Mouse (Mus musculus) lung, adult 2 months (tissue): ENCODE measurements around the gene Flii.

Source experiments
- CTCF ChIP-seq: fragments of 200-500 bp; IDR thresholded peaks from 2 replicates; pipeline ENCODE4 v1.5.1; 2011; ENCODE audit warnings: mild to moderate bottlenecking, low read length, control low read depth; ENCODE audit not compliant: insufficient read depth
- POLR2A ChIP-seq: fragments of 200-500 bp; IDR thresholded peaks from 2 replicates; pipeline ENCODE4 v1.6.1; 2011; ENCODE audit warnings: low read depth, mild to moderate bottlenecking, control low read depth, low read length, borderline replicate concordance; ENCODE audit errors: extremely low read depth

DNA sequence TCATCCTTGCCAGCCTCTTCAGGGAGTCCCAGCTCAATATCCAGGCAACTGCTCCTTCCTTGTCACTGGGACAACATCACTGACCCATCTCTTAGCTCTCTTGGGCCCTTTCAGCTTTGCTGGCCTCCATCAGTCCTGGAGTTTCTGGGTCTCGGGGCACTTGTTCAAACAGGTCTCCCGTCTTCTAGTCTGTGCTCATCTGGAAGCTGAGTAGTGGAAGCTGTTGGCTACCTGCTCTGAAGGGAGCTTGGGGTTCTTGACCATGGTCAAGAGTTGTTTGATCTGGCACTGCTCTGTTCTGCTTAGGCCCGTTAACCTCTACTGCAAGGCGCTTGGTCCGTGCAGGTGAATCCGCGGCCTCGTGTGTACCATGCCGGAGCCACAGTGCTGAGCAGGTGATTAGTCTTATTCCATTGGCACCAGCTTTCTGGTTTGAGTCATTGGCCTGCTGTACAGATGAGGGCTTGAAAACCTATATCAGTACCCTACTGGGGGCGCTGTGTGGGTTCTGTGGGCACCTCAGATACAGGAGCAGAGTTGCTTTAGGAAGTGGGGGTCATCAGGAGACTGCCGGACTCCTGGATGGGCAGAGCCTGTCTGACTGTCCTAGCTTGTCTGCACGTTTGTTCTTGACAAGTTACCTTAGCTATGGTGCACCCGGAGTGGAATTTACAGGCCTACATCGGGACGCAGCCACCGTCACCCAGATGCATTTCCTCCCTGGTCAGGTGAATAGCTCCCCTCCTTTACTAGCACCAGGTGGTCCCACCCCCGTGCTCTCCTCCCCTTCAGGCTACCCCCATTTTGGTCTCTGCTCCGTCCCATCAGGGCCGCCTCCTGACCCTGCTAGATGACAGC lies 22.8 kb downstream of the Flii start:
- no peak for TF ChIP-seq POLR2A
- TF ChIP-seq CTCF: no peak
